Mouse (Mus musculus) gastrocnemius, adult 18-20 months (tissue): Measurements from ENCODE around the gene Crp. TPM values are rescaled to one million over a fixed set of nuclear protein-coding genes. Genes with fewer than 3 reads are reported as not detected.

ENCODE experiments used
- DNase-seq: peaks from one replicate; pipeline ENCODE4 v3.0.0; 2021; ENCODE audit warnings: low spot score
- long read RNA-seq, 2 experiments: library from polyadenylated mRNA; stranded (forward); transcript quantifications; one replicate each; pipeline ENCODE4 v2.0.0; 2021
- total RNA-seq, 2 experiments: library from RNA; stranded (reverse); gene quantifications; 2 replicates each; pipeline ENCODE4 v1.2.3; 2021

The Crp gene
- not detected for total RNA-seq
- long read RNA-seq, experiment 1, result 0 reads
- long read RNA-seq, experiment 2, result 0 reads

GRCm38 (mm10) chr1:172697844-172698243 is at the start of gene Crp:
Gene Crp, plus strand, starts transcription at chr1:172698055.
- DNase-seq, result no peak

- DNase-seq, result no peak
Observed at GRCm38 (mm10) chr1:172649396-172649795, 48.5 kb upstream of the Crp start.

- DNase-seq, result peak; percentile 54
Observed at GRCm38 (mm10) chr1:172650519-172651287, 47.2 kb upstream of the Crp start.

- DNase-seq, result no peak
Observed at GRCm38 (mm10) chr1:172651288-172651987, 46.4 kb upstream of the Crp start.

GRCm38 (mm10) chr1:172652040-172652662 is 45.7 kb upstream of the Crp start:
- DNase-seq, result no peak

GRCm38 (mm10) chr1:172653900-172654299 is 44.0 kb upstream of the Crp start:
- no peak for DNase-seq

- DNase-seq, result no peak
Observed at GRCm38 (mm10) chr1:172657266-172657665, 40.6 kb upstream of the Crp start.

- no peak for DNase-seq
Observed at GRCm38 (mm10) chr1:172659688-172660087, 38.2 kb upstream of the Crp start.

- no peak for DNase-seq
Observed at GRCm38 (mm10) chr1:172665457-172665856, 32.4 kb upstream of the Crp start.

- DNase-seq, result no peak
Observed at GRCm38 (mm10) chr1:172667597-172667996, 30.3 kb upstream of the Crp start.

- DNase-seq, result no peak
Observed at GRCm38 (mm10) chr1:172670716-172671115, 27.1 kb upstream of the Crp start.

GRCm38 (mm10) chr1:172680742-172681141 is 17.1 kb upstream of the Crp start:
- no peak for DNase-seq

- DNase-seq, result no peak
Observed at GRCm38 (mm10) chr1:172683551-172683950, 14.3 kb upstream of the Crp start.

- DNase-seq, result no peak
Observed at GRCm38 (mm10) chr1:172683957-172684356, 13.9 kb upstream of the Crp start.

GRCm38 (mm10) chr1:172685178-172685577 is 12.7 kb upstream of the Crp start:
- DNase-seq, result no peak

- DNase-seq, result no peak
Observed at GRCm38 (mm10) chr1:172697422-172697821, 433 bp upstream of the Crp start.

GRCm38 (mm10) chr1:172700814-172701213 is 3.0 kb downstream of the Crp start:
- no peak for DNase-seq

GRCm38 (mm10) chr1:172701381-172701780 is 3.5 kb downstream of the Crp start:
- no peak for DNase-seq

- DNase-seq, result no peak
Observed at GRCm38 (mm10) chr1:172701901-172702300, 4.0 kb downstream of the Crp start.

GRCm38 (mm10) chr1:172704769-172705168 is 6.9 kb downstream of the Crp start:
- DNase-seq, result no peak

GRCm38 (mm10) chr1:172706243-172706642 is 8.4 kb downstream of the Crp start:
- no peak for DNase-seq

- DNase-seq, result no peak
Observed at GRCm38 (mm10) chr1:172709788-172710350, 12.0 kb downstream of the Crp start.
